Mouse (Mus musculus) hindbrain, embryonic 15.5 days (tissue): ENCODE results near the gene Ddx43. TPM values are rescaled to one million over a fixed set of nuclear protein-coding genes. Genes with fewer than 3 reads are reported as not detected.
"Not testable (repeated sequence)": the region's sequence is repeated elsewhere in the genome, so short reads cannot be mapped to it uniquely, and the experiment has no call there.

ENCODE experiments used
- ATAC-seq: fragments of 200-750 bp; cut with Nextera tagmentation; 2 replicates; pipeline ENCODE4 v1.8.0; 2017; ENCODE audit warnings: low read depth, moderate number of reproducible peaks, moderate TSS enrichment; ENCODE audit not compliant: low FRiP score
- H3K27ac ChIP-seq: fragments of 300-500 bp; sonication (generic); replicated peaks from 2 replicates; pipeline ENCODE4 v1.5.1; 2015; ENCODE audit warnings: mild to moderate bottlenecking, inconsistent platforms
- H3K27me3 ChIP-seq: fragments of 300-500 bp; sonication (generic); 2 replicates; pipeline ENCODE4 v1.6.1; 2015; ENCODE audit warnings: control low read depth, inconsistent platforms
- H3K36me3 ChIP-seq: fragments of 300-500 bp; sonication (generic); 2 replicates; pipeline ENCODE4 v1.6.1; 2015; ENCODE audit warnings: control low read depth, inconsistent platforms
- H3K4me1 ChIP-seq: fragments of 300-500 bp; sonication (generic); replicated peaks from 2 replicates; pipeline ENCODE4 v1.6.1; 2015; ENCODE audit warnings: control low read depth, inconsistent platforms
- H3K4me2 ChIP-seq: fragments of 300-500 bp; sonication (generic); 2 replicates; pipeline ENCODE4 v1.6.1; 2015; ENCODE audit warnings: moderate library complexity, mild to moderate bottlenecking, inconsistent platforms
- H3K4me3 ChIP-seq: fragments of 300-500 bp; sonication (generic); 2 replicates; pipeline ENCODE4 v1.5.1; 2015; ENCODE audit warnings: mild to moderate bottlenecking, inconsistent platforms
- H3K9ac ChIP-seq: fragments of 300-500 bp; sonication (generic); 2 replicates; pipeline ENCODE4 v1.6.1; 2015; ENCODE audit warnings: inconsistent platforms
- H3K9me3 ChIP-seq: fragments of 300-500 bp; sonication (generic); 2 replicates; pipeline ENCODE4 v1.6.1; 2016; ENCODE audit warnings: control low read depth, inconsistent platforms
- WGBS: fragments of 180-500 bp; shearing (Covaris S2); methylation state at CpG from one replicate; pipeline ENCODE4 v1.1.7; 2015; 5-methylcytosine and 5-hydroxymethylcytosine counted together
- polyA plus RNA-seq: library from polyadenylated mRNA; unstranded; fragments of >200 nt; fragmentation: Nextera tagmentation; extraction: Ambion mirVana; gene quantifications from 2 replicates; pipeline ENCODE4 v1.2.1, GENCODE M21; 2015

Gene Ddx43
- polyA plus RNA-seq, 1 experiment from 2014 or later, result 0.47 TPM

DNA sequence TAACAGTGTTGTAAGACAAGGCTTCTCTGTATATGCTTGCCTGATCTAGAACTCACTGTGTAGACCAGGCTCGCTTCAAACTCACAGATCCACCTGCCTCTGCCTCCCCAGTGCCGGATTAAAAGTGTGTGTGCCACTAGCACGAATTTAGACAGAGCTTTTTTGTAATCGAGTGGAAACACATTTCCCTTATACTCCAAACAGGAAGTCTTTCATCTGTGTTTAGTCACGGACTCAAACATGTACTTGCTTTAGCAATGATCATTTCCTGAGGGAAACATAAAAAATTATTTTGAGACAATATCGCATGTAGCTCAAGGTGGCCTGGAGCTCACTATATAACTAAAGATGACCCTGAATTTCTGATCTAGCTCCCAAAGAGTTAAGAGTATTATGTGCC lies 32.2 kb upstream of the Ddx43 start:
- H3K27me3 ChIP-seq, result no peaks in the 10 kb centered on the region
- H3K9me3 ChIP-seq, result no peaks in the 10 kb centered on the region

DNA sequence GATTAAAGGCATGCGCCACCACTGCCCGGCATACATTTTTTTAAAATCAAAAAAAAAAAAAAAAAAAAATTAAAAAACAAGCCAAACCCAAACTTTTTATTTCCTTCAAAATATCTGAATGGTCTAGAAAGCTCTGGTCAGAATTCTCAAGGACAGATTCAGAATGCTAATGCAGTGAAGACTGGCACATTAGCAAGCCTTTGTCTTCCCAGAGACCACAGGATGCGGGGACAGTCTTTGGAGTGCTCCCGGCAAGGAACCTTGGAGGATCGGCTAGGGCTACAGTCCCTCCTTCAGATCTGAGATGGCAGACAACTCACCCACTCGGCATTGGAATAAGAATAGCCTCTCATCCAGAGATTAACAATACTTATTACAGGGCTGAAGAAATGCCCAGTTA lies 30.9 kb upstream of the Ddx43 start:
- Histone ChIP-seq H3K27ac (no peak overlapping the region), H3K4me1 (no peaks in the 10 kb centered on the region), H3K9me3 (no peaks in the 10 kb centered on the region), H3K36me3 (no peaks in the 10 kb centered on the region), H3K9ac (no peak overlapping the region), H3K27me3 (no peaks in the 10 kb centered on the region), H3K4me2 (no peak overlapping the region), H3K4me3 (no peak overlapping the region)
- ATAC-seq, result no peak
- WGBS, result 83% methylated on average over 6 of the region's 6 CpGs

More for the DNA sequence above, 32.2 kb upstream of the Ddx43 start:
- no peak overlapping the region for H3K4me2 ChIP-seq
- 82% methylated on average over 6 of the region's 6 CpGs for WGBS
- H3K9ac ChIP-seq, result no peak overlapping the region
- H3K36me3 ChIP-seq, result no peaks in the 10 kb centered on the region
- ATAC-seq, result no peak
- no peak overlapping the region for H3K27ac ChIP-seq
- H3K4me3 ChIP-seq, result no peak overlapping the region
- H3K4me1 ChIP-seq, result no peaks in the 10 kb centered on the region

DNA sequence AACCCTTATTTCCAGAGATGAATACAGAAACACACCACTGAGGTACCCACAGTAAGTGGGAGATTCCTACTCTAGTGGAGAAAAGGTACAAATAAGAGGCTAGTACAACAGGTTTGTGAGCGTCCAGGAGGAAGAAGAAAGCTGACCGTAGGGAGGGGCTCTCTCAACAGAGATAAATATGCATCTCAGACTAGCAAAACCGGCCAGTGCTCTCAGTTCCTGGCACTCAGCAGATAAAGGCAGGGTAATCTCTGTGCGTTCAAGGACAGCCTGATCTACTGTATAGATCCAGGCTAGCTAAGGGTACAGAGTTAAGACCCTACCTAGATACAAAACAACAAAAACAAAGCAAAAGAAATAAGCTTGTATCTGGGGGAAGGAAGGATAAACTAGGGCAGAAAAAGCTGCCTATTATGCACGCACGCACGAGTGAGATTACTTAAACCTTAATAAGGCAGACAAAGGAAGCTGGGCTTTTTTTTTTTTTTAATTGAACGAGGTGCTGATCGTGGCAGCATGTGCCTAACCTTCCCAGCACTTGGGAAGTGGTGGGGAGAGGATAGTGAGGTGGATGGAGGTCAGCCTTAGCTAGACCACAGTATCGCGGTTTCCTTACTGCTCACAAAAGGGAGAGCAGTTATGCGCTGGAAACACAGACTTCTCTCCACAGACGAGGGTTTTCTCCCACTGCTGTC lies 29.6 kb upstream of the Ddx43 start:
- Histone ChIP-seq H3K27ac (no peak overlapping the region), H3K4me3 (no peak overlapping the region), H3K27me3 (no peaks in the 10 kb centered on the region), H3K36me3 (no peaks in the 10 kb centered on the region), H3K4me2 (no peak overlapping the region), H3K9ac (no peak overlapping the region), H3K9me3 (no peaks in the 10 kb centered on the region), H3K4me1 (no peaks in the 10 kb centered on the region)
- WGBS, result 79% methylated on average over 13 of the region's 13 CpGs
- ATAC-seq, result no peak

DNA sequence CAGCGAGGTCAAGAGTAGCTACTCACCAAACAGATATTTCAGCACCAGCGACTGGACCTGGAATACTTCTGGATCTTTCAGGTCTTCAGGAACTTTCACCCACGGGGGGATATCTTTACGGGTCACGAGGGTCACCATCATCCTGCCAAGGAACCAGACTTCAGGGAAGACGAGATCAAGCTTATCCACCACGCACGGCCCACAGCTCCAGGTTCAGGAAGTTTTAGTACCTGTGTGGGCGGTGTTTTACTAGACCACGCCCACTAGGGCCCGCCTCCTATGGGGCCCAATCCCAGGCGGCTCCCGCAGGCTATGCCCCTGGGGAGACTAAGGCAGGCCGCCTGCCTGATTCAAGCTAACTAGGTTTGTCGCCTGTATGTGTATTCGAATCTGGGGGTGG lies 27.6 kb upstream of the Ddx43 start, which contains the start of gene Dppa5a:
TSS of gene Dppa5a (minus strand) at position 219 of the 400 bp plus-strand sequence.
- WGBS, result 93% methylated on average over 16 of the region's 16 CpGs
- not testable (repeated sequence) for H3K27ac ChIP-seq, H3K4me2 ChIP-seq, H3K36me3 ChIP-seq, H3K9ac ChIP-seq, H3K27me3 ChIP-seq, H3K4me1 ChIP-seq, H3K9me3 ChIP-seq, H3K4me3 ChIP-seq, ATAC-seq

DNA sequence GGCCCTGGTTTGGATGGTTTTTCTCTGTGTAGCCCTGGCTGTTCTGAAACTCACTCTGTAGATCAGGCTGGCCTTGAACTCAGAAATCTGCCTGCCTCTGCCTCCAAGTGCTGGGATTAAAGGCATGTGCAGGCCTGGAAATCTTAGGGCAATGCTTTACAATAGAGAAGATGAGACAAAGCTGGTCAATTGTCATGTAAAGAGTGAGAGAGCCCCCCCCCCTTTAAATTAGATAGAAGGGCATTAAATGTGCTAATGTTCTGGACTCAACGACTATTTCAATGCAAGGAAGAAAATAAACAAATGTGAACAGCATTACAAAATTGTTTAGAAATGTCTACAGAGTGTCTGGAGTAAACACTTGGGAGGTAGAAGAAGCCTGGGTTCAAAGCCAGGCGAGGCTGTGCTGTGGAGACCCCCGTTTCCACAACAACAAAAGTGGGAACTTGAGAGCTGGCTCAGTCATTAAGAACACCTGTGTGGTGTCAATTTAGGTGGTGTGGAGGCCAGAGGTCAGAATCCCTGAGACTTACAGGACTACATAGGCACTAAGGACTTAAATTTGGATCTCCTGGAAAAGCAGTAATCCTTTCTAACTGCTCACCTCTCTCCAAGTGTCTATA lies 26.8 kb upstream of the Ddx43 start:
- no peak overlapping the region for H3K4me2 ChIP-seq
- H3K36me3 ChIP-seq, result no peaks in the 10 kb centered on the region
- no peak for ATAC-seq
- no peaks in the 10 kb centered on the region for H3K27me3 ChIP-seq
- no peaks in the 10 kb centered on the region for H3K4me1 ChIP-seq
- H3K9ac ChIP-seq, result no peak overlapping the region
- WGBS, result 85% methylated on average over 3 of the region's 3 CpGs
- no peaks in the 10 kb centered on the region for H3K9me3 ChIP-seq
- no peak overlapping the region for H3K27ac ChIP-seq
- no peak overlapping the region for H3K4me3 ChIP-seq

DNA sequence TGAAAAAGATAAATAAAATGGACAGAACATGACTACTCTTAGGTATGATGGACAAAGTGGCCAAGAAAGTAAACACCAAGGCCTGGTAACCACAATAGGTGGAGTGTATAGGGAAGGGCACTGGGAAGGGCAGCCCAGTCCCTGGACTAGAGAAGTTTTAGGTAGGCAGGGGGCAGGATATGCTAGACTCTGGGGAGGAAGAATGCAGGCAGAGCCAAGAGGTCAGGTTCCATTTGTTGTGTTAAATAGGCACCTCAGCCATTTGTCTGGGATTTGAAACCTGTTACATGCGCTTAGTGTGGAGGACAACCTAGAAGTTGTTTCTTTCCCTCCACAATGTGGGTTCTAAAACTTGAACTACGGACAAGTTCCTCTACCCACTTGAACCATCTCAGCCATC lies 26.2 kb upstream of the Ddx43 start:
- no peak overlapping the region for H3K9ac ChIP-seq
- H3K27ac ChIP-seq, result no peak overlapping the region
- WGBS, result 93% methylated on average over 2 of the region's 2 CpGs
- H3K4me2 ChIP-seq, result no peak overlapping the region
- H3K4me3 ChIP-seq, result no peak overlapping the region
- no peaks in the 10 kb centered on the region for H3K4me1 ChIP-seq
- H3K36me3 ChIP-seq, result no peaks in the 10 kb centered on the region
- no peaks in the 10 kb centered on the region for H3K9me3 ChIP-seq
- ATAC-seq, result no peak
- H3K27me3 ChIP-seq, result no peaks in the 10 kb centered on the region

DNA sequence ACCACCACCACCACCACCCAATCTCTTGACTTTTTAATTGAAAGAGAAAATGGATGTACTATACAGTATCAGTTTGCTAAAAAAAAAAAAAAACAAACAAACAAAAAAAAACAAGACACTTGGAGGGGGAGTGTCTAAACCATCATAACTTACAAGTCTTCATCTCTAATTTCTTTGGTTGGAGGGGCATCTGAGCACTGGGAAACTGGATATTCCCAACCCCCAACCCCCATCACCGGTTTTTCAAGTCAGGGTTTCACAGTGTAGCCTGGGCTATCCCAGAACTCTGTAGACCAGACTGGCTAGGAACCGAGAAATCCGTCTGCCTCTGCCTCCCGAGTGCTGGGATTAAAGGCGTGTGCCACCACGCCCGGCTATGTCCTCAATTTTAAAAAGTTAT lies 25.8 kb upstream of the Ddx43 start:
- Histone ChIP-seq H3K4me3 (no peak overlapping the region), H3K9me3 (no peaks in the 10 kb centered on the region), H3K9ac (no peak overlapping the region), H3K36me3 (no peaks in the 10 kb centered on the region), H3K27ac (no peak overlapping the region), H3K4me2 (no peak overlapping the region), H3K4me1 (no peaks in the 10 kb centered on the region), H3K27me3 (no peaks in the 10 kb centered on the region)
- 88% methylated on average over 7 of the region's 7 CpGs for WGBS
- no peak for ATAC-seq

DNA sequence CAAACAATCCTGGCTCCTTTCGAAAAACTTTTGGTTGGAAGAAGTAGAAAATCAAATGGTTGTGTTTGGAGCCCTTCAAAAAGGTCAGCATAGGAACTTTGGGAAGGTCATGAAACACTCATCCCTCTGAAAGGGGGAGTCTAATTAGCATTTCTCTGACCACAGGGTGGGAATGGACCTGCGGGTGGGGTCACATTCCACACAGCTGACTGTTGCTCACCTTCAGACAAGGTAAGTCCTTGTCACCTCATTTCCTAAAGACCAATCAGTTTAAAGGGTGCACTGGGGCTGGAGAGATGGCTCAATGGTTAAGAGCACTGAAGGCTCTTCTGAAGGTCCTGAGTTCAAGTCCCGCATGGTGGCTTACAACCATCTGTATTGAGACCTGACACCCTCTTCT lies 24.1 kb upstream of the Ddx43 start:
- Histone ChIP-seq H3K9me3 (no peaks in the 10 kb centered on the region), H3K4me2 (no peak overlapping the region), H3K4me1 (no peaks in the 10 kb centered on the region), H3K36me3 (no peaks in the 10 kb centered on the region), H3K4me3 (no peak overlapping the region), H3K27ac (no peak overlapping the region), H3K9ac (no peak overlapping the region), H3K27me3 (no peaks in the 10 kb centered on the region)
- no peak for ATAC-seq
- WGBS, result 97% methylated on average over 3 of the region's 3 CpGs

DNA sequence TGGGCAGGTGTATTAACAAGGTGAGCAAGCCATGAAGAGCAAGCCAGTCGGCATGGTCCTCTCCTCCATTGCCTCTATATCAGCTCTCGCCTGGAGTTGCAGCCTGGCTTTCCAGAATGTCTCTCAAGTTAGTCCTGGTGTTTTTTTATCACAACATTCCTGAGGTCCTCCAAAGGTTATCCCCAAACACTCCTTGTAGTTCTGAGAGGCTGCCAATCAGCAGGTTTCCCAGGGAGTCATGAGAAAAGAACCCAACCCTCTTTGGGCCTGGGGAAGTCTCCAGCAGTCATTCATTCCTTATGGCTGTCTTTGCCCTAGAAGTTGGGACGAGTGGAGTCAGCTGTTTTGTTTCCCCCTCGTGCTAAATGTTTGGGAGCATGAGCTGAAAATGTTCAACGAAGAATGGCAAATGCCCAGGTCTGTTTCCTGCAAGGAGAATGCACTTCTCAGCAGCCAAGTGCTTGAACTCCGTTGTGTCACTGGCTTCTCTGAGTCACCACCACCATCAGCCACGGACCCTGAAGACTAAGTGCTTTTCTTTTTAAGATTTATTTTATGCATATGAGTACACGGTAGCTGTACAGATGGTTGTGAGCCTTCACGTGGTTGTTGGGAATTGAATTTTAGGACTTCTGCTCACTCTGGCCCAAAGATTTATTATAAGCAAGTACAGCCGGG lies 22.6 kb upstream of the Ddx43 start:
- no peak overlapping the region for H3K4me2 ChIP-seq
- no peaks in the 10 kb centered on the region for H3K9me3 ChIP-seq
- H3K9ac ChIP-seq, result no peak overlapping the region
- H3K27ac ChIP-seq, result no peak overlapping the region
- H3K4me1 ChIP-seq, result peaks cover 6% of the 10 kb centered on the region
- no peak overlapping the region for H3K4me3 ChIP-seq
- no peaks in the 10 kb centered on the region for H3K27me3 ChIP-seq
- ATAC-seq, result no peak
- WGBS, result 85% methylated on average over 10 of the region's 10 CpGs
- H3K36me3 ChIP-seq, result no peaks in the 10 kb centered on the region

DNA sequence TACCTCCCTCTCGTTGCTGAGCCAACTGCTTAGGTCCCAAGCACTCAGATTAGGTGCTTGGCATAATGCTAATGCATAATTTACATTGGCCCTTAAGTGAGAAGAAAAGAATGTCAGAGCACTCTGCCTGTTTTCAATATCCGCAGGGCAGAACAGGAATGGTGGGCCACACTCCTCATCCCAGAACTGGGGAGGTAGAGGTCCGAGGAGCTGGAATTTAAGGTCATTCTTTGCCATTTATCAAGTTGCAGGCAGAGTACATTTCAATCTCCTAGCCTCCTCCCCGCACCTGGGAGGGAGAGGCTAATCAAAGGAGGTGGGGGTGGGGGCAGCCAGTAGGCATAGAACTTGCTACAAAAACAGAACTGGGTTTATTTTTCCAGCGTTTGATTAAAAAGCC lies 21.2 kb upstream of the Ddx43 start:
- Histone ChIP-seq H3K27ac (no peak overlapping the region), H3K4me2 (no peak overlapping the region), H3K27me3 (no peaks in the 10 kb centered on the region), H3K9me3 (no peaks in the 10 kb centered on the region), H3K4me3 (no peak overlapping the region), H3K9ac (no peak overlapping the region), H3K36me3 (no peaks in the 10 kb centered on the region), H3K4me1 (peaks cover 12% of the 10 kb centered on the region)
- WGBS, result 65% methylated on average over 5 of the region's 5 CpGs
- ATAC-seq, result no peak

DNA sequence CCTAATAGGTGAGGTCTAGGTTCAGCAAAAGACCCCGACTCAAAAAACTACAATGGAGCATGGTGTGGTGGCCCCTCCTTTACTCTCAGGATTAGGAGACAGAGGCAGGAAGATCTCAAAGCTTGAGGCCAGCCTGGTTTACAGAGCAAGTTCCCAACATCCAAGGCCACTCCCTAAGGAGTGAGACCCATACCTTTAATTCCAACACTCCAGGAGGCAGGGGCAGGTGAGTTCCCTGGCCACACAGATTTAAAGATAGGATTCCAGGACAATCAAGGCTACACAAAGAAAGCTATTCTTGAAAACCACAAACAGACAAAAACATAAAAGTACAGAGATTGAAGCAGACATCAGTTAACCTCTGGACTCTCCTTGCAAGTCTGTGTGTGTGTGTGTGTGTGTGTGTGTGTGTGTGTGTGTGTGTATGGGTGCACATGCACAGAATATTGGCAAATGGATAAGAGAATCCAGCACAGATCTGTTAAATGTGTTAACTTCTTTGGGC lies 20.6 kb upstream of the Ddx43 start:
- 86% methylated on average over 1 of the region's 1 CpGs for WGBS
- Histone ChIP-seq H3K4me3 (no peak overlapping the region), H3K4me1 (peaks cover 12% of the 10 kb centered on the region), H3K36me3 (no peaks in the 10 kb centered on the region), H3K27ac (no peak overlapping the region), H3K9me3 (no peaks in the 10 kb centered on the region), H3K27me3 (no peaks in the 10 kb centered on the region), H3K4me2 (no peak overlapping the region), H3K9ac (no peak overlapping the region)
- no peak for ATAC-seq

DNA sequence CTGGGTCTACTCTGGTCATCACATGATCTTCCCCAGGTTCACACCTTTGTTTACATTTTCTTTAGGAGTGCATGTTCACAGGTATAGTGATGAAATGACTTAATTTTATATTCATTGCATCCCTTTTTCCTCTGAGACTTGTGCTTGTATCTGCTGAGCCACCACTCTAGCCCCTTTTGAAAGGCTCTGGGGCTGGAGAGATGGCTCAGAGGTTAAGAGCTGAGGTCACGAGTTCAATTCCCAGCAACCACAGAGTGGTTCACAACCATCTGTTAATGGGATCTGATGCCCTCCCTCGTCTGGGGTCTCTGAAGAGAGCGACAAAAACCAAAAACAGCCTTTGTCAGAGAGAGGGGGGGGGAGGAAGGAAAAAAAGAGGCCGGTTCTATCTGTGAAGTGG lies 20.1 kb upstream of the Ddx43 start:
- Histone ChIP-seq H3K27ac (no peak overlapping the region), H3K36me3 (no peaks in the 10 kb centered on the region), H3K27me3 (no peaks in the 10 kb centered on the region), H3K4me3 (no peak overlapping the region), H3K4me2 (no peak overlapping the region), H3K9ac (no peak overlapping the region), H3K4me1 (peaks cover 12% of the 10 kb centered on the region), H3K9me3 (no peaks in the 10 kb centered on the region)
- no peak for ATAC-seq
- 83% methylated on average over 4 of the region's 4 CpGs for WGBS
